Mouse (Mus musculus) telencephalon, adult 2 months (tissue): ENCODE data around the gene Fbln7.

Source experiments
- DNase-seq: peaks from one replicate; pipeline ENCODE4 v3.0.0-alpha.2; 2011; ENCODE audit warnings: low read depth, low spot score

Fbln7 gene

DNA sequence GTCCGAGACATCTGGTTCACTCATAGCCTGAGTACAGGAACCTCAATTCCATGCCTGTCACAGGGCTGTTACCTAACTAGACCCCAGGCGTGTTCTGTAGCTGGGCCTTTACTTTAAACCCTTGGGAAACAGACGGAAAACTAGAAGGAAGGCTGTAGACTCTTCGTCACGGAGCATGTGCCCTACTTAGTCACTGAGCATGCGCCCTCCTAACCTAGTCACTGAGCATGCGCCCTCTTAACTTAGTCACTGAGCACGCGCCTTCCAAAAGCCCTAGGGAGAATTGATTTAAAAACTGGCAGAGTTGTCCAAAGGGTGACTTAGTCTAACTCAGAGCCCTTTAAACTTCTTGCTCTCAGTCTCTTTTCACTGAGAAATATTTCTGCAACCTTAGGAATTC lies at the start of gene Fbln7:
Fbln7 (plus strand) TSS at position 346 of the 400 bp plus-strand sequence.
- DNase-seq = no peak

DNA sequence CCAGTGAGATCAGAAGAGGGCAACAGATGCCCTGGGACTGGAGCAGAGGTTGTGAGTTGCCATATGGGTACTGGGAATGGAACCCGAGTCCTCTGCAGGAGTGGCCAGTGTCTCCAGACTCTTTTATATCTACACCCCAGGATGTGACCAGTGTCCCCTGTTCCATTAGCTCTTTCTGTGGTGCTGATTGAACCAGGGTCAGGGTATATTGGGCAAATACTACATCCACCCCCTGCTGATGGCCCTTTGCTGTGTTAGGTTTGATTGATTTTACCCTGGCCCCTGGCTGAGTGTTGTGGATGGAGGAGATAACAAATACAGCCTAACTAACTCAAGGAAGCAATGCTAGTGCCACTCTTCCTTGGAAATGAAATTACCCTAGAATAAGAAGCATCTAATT lies 46.5 kb upstream of the Fbln7 start:
- no peak for DNase-seq

- DNase-seq = no peak
Measured at GRCm38 (mm10) chr2:128816916-128817315, 45.9 kb upstream of the Fbln7 start.

- peak; percentile 88 for DNase-seq
Measured at GRCm38 (mm10) chr2:128817387-128817785, 45.4 kb upstream of the Fbln7 start.

DNA sequence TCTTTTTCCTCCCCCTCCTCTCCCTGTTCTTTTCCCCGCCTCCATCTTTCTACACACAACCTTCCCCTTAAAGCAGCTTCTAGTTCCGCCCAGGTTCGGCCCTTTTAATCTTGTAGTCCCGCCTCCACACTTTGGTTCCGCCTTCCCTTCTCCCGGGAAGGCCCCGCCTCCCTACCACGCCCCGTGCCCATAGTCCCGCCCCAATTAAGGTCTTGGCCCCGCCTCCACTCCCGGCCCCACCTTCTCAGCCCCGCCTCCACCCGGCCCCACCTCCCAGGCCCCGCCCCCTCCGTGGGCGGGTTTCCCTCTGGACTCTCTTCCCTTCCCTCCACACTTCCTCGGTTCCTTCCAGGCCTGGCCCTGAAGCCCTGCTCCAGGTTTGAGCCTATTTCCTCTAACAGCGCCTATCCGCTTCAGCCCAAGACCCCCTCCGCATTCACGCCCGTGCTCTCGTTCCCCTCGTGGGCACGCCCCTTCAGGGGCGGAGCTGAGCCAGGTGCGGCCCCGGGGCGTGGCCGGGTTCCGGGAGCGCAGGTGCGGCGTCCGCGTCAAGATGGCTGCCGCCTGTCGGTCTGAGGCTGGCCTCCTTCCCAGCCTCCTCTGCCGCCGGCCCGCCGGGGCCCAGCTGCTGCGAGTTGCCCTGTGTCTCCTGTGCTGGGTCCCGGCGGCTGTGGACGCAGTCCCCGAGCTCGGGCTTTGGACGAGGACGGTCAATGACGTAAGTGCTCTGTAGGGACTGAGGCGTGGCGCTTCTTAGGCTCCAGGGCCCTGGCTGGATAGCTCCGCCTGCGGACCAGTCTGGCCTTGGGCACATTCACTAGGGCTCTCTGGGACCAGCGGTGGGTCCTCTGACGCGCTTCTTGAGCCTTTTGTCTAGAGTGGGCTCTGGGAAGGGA lies 44.7 kb upstream of the Fbln7 start, which contains the start of gene Tmem87b:
Tmem87b (plus strand) TSS at position 333 of the 896 bp plus-strand sequence.
- peak; percentile 99 for DNase-seq

DNA sequence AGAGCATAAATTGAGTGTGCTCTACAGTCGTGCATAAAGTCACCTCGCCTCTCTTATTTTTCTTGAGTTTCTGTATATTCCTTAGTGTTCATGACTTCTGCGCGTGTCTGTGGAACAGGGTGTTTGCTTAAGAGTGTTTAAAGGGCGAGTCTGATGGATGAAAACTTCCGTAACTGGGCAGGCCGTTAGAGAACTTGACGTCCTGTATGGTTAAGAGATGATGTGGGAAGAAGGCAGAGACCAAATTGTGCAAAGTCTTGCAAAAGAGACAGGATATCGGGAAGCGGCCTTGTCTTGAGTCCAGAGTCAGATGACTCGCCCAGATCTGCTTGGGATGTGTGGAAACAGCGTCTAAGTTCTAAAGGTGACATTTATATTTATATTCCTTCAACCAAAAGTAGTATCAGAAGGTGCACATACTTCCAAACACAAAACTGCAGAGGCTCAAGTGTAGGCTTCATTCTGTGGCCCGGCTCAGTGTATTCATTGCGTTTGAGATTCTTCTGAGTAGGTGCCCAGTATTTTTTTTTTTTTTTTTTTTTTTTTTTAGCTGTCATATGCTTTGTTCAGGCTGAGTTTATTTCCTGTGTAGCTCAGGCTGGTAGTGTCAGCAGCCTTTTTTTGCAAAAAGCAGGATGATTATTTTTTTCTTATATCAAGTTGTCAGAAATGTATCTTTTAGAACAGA lies 43.7 kb upstream of the Fbln7 start:
- peak; percentile 21 for DNase-seq

DNA sequence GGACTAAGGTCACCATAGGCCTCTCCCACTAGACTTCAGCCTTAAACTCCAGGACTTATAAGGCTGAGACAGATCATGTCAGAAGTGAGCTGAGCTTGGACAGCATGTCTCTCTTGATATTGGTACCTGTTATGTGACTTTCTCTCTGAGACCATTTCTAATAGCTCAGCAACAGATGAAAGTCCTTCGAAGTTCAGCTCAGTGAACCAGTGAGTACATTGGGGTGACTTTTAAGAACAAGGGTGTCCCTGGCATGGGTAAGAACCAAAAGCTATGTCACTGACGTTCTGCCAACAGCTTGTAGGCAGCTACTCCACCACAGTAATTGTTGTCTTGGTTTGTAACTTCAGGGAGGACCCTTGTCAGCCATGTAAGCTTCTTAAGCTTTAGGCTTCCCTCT lies 42.1 kb upstream of the Fbln7 start:
- DNase-seq = no peak

GRCm38 (mm10) chr2:128823893-128824292 lies 38.9 kb upstream of the Fbln7 start:
- DNase-seq = no peak

- DNase-seq = no peak
Measured at GRCm38 (mm10) chr2:128827787-128828186, 35.0 kb upstream of the Fbln7 start.

- DNase-seq = no peak
Measured at GRCm38 (mm10) chr2:128832611-128833010, 30.2 kb upstream of the Fbln7 start.

GRCm38 (mm10) chr2:128833035-128833434 lies 29.7 kb upstream of the Fbln7 start:
- no peak for DNase-seq

DNA sequence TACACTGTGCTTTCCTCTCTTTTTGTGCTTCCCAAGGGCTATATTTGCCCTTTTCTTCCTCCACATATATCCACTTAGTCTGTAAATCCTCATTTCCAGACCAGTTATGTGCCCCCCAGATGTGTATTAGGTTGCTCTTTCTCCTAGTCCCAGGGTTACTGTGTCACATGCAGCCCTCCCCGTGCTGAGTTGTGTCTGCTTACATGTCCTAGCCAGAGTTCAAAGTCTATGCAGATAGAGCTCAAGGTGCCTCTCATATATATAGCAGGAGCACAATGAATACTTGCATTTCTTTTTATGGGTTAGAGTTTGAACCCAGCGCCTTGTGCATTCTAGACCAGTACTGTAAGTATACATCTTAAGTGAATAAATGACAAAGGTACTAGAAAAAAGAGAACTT lies 29.3 kb upstream of the Fbln7 start:
- no peak for DNase-seq

GRCm38 (mm10) chr2:128837531-128837930 lies 25.2 kb upstream of the Fbln7 start:
- DNase-seq = no peak

DNA sequence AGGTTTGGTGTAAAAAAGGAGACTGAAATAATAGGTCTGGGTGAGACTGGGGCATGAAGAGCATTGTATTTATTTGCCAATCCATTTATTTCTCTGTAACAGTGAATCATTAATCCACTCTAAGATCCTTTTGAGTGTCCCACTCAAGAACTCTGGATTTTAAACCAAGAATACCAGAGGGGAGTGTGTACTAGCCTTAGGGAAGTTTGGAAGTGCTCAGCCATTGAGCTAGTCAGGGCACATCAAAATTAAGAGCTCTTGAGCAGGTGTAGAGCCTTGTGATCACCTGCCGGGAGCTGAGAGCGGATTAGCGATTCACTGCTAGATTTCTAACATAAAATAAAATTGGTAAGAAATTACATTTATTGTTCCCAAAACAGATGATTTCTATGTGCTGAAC lies 24.2 kb upstream of the Fbln7 start:
- DNase-seq = no peak

DNA sequence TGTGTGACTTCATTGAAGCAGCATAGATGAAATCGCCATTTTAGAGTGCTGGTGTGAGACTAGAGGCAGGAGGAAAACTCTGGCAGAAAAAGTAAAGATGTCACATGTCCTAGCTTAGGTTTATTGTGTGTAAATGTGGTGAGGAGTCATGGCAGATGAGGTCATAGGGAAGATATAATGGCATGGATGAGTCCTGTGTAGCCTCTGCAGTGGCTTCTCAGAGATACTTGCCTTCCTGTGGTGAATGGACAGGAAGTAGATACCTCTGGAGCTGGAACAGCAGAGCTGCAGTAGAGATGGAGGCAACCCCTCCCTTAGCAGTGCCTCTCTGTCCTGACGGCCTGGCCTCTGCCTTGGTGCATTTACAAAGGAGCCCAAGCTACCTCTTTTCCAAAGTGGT lies 23.3 kb upstream of the Fbln7 start:
- no peak for DNase-seq

- DNase-seq = no peak
Measured at GRCm38 (mm10) chr2:128842437-128842836, 20.3 kb upstream of the Fbln7 start.

- DNase-seq = no peak
Measured at GRCm38 (mm10) chr2:128850036-128850435, 12.7 kb upstream of the Fbln7 start.

DNA sequence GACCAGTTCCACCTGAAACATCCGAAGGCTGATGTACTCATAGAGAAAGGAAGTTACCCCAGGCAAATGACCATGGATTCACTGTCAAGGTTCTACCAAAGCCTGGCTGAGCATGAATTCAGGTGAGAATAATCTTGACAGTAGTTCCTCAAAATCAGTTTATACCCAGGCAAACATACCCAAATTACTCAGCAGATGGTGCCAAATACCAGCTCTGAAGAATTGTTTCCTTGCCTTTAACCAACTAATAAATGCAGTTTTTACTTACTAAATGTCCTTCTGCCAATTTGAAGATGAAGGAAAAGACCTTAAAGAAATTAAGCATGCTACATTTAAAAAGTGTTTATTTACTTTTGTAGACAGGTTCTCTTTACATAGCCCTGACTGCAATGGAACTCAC lies 6.1 kb upstream of the Fbln7 start:
- DNase-seq = no peak

DNA sequence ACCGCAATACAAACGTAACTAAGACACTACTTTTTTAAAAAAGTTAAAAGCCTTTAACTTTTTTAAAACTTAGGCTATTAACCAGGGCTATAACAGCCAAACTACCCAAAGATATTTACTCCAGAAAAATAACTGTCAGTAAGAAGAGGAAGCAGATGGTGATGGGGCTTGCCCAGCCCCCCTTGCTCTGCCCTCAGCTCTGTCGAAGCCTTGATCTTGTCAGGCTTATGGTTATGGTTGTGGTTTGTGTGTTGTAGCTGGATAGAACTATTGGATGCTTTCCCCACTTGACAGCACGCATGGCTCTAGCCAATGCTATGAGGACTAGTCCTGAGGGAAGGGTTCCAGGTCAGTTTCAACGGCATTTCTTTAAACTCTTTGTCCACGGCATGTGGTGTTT lies 3.8 kb upstream of the Fbln7 start:
- DNase-seq = no peak

DNA sequence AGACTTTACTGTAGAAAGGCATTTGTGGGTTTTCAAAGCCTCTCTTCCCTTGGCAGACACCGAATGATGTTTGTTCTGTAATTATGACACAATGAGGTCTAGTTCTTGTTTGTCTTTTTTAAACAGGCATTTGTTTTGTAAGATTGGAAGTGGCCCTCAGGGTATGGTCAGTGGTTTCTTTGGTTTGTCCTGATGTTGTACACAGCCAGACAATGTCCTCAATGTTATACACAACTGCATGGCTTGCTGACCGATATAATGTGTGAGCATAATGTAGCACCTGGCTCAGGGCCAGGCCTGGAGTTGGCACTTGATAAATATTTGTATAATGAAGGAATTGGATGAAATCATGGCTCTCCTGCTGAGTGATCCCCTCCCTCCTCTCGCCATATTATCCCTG lies 2.9 kb upstream of the Fbln7 start:
- DNase-seq = no peak

DNA sequence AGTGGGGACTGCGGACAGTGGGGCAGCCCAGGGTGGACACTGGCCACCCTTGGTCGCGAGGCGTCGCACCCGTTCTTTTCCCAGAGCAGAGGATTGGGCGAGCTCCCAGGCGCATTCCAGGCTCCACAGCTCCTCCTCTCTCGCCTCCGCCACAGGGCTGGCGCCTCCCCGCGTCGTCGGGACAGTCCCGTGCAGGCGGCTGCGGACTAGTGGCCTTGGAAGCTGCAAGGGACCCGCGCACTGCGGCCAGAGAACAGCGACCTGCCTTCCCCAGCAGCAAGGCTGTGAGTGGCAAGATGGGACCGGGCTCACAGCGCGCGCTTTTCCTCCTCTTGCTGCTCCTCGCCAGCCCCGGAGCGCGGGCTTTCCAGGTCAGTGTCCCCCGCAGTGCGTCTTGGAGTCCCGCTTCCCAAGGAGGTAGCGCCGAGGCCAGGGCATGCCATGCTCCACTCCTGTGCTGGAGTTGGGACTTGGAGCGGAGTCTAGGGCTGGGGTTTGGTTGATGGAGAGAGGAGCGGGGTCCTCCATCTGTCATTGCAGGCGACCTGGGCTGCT lies 1.1 kb downstream of the Fbln7 start:
- DNase-seq = no peak

- no peak for DNase-seq
Measured at GRCm38 (mm10) chr2:128865061-128865460, 2.3 kb downstream of the Fbln7 start.

DNA sequence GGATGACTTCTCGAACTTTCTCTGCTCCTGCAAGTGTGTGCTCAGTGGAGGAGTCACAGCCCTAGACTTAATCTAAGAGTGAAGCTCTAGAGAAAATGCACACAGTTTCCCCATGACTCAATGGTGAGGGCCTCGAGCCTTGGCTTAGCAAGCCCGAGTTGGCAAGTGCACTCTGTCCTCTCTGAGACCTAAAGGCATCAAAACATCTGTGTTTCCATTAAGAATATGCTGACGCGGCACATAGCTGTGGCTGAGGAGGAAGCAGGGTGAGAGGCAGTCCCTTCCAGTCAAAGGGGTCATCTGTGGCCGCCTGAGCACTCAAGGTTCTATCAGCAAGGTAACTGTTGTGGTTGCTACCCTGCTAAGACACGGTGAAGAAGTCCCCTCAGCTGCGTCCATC lies 8.9 kb downstream of the Fbln7 start:
- no peak for DNase-seq
